Mouse (Mus musculus) cerebellum, postnatal 10 days (tissue): ENCODE data around the gene Syp.

ENCODE experiments used
- DNase-seq, 2 experiments: peaks; one replicate each; pipeline ENCODE4 v3.0.0; 2021; ENCODE audit warnings: mixed read lengths in 2 of 2

Syp gene

DNA sequence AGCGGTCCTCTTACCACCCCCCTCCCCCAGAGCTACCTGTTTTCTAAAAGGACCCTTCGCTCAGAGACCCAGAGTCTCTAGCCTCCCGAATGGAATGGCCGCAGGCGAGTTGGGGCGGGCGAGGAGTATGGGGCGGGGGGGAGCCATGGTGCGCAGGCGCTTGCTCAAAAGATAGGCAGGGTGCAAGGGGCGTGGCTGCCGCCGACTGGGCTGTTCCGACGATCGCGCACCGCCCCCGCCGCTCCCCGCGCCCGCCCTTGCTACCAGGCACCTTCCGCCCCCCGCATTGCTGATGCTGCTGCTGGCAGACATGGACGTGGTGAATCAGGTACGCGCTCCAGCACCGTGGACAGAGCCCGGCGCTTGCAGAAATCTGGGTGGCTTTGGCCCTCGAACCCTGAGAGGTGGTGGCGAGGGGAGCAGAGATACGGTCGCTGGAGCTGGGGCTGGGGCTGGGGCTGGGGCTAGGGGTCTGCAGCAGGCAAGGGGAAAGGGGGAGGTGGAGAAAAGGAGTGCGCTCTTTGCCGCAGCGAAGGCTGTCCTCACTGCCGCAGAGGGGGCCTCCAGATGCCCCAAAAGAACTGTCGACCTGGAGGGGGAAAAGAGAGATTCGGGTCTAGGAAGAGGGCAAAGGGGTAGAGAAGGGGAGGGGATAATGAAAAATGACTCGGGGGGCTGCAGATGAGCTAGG, at the start of gene Syp:
Gene Syp (plus strand): TSS at position 71 of the 691 bp plus-strand sequence.
- peak; percentile 96 to 97 for DNase-seq

DNA sequence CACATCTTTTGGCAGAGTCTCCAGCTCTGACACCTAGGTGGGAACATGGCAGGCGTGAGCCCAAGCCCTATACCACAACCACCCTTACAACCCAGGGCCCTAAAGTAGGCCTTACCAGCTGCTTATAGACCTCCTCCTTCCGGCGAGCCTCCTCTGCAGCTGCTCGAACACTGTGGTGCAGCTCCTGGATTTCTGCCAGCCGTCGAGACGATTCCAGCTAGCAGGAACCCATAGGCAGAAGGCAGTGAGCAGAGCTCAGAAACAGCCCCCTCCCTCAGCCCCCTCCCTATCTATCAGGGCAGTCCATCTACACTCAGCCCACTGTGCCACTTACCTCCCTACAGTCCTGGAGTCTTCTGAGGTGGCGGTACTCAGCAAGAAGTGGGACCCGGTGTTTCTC, 42.9 kb upstream of the Syp start:
- peak; percentile 57 to 61 for DNase-seq

- no peak for DNase-seq
Observed at GRCm38 (mm10) chrX:7604004-7604403, 34.3 kb upstream of the Syp start.

GRCm38 (mm10) chrX:7604879-7605574, 33.2 kb upstream of the Syp start, which contains the start of gene Ccdc22:
Ccdc22 (minus strand) TSS chrX:7605517.
- DNase-seq = peak; percentile 87 to 89

- DNase-seq = no peak
Observed at GRCm38 (mm10) chrX:7605575-7605941, 32.7 kb upstream of the Syp start.

DNA sequence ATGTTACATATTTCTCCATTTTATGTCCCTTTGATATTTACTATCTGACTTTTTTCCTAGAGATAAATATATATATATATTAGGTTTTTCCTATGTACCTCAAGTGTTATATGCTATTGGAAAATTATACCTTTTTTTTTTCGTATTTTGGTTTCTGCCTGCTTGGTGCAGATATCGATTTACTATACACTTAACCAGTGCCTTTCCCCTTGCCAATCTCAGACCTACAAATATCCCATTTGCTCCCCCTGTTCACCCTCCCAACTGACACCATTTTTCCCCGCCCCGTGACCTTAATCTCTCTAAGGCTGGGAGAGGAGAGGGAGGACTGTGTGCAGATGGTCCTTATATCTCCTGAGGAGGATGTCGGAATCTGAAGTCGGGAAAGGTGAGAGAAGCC, 31.5 kb upstream of the Syp start, which contains the start of gene Cacna1f:
Gene Cacna1f (plus strand): TSS at position 301 of the 400 bp plus-strand sequence.
- no peak for DNase-seq

DNA sequence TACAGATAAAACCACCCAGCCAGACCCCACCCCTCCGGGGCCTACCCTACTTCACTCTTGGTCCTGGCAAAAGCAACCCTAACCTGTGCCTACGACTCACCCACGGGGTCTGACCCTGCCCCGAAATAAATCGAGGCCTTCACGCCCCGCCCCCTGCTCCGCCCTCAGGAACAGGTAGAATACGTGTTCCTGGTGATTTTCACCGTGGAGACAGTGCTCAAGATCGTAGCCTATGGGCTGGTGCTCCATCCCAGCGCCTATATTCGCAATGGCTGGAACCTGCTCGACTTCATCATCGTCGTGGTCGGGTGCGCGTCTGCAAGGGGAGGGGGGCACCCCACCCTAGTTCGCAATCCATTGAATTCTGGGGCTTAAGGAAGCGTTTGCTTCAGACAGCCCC, 28.2 kb upstream of the Syp start:
- peak; percentile 34 to 42 for DNase-seq

DNA sequence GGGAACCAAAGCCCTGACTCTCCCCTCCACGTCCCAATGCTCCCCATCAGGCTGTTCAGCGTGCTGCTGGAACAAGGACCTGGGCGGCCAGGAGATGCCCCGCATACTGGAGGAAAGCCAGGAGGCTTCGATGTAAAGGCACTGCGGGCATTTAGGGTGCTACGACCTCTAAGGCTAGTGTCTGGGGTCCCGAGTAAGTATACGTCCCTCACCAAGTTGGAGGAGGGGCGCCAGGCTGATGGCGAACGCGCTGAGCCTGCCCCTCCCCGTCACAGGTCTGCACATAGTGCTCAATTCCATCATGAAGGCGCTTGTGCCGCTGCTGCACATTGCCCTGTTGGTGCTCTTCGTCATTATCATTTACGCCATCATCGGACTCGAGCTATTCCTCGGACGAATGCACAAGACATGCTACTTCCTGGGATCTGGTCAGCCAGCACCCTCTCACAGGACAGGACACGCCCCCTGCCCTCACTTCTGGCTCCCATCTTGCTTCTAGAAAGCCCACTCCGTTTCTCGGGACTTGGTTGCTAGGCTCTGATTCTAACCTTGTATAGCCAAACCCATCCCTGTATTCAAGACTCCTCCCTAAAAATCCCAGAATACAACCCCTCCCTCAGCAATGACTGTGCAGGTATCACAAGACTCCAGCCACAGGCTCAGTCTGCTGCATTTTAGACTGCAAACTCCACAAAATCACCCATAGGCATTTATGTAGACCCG, 27.6 kb upstream of the Syp start:
- DNase-seq = peak; percentile 44 to 52

- no peak for DNase-seq
Observed at GRCm38 (mm10) chrX:7617889-7618551, 20.3 kb upstream of the Syp start.

DNA sequence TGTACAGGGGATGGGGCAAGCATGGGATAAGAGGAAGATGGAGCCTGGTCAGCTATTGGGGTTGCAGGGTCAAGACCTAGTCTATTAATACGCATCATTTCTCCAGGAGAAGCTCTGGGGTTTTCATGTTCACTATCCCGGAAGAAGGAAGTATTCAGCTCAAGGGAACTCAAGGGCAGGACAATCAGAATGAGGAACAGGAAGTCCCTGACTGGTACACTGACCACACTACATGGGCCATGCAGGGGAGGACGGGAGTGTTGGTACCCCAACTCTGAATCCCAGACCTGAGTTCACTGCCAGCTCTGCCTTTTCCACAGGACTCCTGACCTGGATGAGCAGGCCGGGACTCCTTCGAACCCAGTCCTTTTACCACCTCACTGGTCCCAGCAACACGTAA, 5.7 kb upstream of the Syp start:
- DNase-seq = no peak

DNA sequence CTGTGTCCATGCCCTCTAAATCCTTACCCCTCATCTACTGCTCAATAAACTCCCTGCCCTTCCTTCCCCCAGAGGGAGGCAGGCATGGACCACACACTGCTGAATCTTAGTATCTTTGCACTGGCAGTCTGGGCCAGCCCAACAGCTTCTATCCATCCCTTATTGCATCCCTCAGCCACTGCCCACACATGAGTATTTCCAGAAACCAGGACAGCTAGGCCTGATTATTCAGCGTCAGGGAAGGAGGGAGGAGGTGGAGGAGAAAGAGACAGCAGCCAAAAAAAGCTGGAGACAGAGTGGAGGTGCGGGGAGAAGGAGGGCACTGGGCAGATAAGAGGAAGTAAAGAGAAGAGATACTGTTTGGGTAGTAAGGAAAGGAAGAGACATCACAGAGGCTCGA, 3.2 kb upstream of the Syp start:
- DNase-seq = no peak

- peak; percentile 74 for DNase-seq
Observed at GRCm38 (mm10) chrX:7639536-7640325, 1.5 kb downstream of the Syp start.

DNA sequence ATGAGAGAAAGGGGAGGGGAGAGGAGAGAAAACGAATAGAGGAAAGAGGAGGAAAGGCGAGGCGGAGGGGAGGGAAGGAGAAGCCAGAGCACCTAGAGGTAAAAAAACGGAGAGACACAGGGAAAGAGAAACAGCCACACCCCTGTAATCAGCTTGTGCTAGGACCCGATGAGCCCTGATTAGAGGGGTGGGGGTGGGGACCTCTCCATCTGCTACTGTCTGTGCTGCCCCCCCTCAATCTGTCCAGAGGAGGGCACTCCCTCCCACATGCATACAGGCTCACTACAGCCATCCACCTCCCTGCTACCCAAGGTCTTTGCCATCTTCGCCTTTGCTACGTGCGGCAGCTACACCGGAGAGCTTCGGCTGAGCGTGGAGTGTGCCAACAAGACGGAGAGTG, 2.5 kb downstream of the Syp start:
- peak; percentile 52 to 65 for DNase-seq

DNA sequence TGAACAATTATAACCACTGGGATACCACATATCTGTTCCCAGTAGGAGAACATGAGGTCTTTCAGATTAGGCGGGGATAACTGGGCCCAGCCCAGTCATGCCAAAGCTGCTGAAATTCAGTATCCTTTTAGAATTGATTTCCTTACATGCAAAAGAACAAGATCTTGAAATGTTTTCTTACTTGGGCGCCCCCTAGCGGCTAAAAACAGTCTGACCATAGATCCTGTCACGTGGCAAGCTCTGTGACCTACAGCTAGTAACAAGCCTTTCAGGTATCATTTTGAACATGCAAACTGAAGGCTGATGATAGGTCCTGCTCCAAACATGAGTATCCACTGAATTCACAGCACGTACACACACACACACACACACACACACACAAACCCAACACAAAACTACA, 7.1 kb downstream of the Syp start:
- peak; percentile 87 to 90 for DNase-seq

DNA sequence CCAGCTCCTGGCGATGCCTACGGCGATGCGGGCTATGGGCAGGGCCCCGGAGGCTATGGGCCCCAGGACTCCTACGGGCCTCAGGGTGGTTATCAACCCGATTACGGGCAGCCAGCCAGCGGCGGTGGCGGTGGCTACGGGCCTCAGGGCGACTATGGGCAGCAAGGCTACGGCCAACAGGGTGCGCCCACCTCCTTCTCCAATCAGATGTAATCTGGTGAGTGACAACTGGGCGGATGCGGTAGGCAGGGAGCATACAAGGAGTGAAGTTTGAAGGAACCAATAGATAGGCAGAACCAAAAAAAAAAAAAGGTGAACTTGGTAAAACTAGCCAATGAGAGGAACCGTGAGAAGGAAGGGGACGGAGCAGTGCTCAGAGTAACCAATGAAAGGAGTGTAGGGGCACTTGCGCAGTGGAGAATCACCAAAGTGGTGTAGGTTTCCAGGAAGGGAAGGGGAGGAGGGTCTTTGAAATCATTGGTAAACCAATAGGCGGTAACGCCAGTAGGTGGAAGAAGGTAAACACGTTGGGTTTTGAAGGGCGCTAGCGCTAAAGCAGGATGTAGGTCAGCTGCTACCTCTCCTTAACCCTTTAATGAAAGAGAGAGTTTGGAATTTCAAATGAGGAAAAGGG, 10.5 kb downstream of the Syp start:
- DNase-seq = peak; percentile 77 to 80

GRCm38 (mm10) chrX:7657221-7657639, 19.0 kb downstream of the Syp start, which contains the start of gene Prickle3:
Prickle3 (plus strand) TSS chrX:7657260.
- DNase-seq = peak; percentile 80 to 82

DNA sequence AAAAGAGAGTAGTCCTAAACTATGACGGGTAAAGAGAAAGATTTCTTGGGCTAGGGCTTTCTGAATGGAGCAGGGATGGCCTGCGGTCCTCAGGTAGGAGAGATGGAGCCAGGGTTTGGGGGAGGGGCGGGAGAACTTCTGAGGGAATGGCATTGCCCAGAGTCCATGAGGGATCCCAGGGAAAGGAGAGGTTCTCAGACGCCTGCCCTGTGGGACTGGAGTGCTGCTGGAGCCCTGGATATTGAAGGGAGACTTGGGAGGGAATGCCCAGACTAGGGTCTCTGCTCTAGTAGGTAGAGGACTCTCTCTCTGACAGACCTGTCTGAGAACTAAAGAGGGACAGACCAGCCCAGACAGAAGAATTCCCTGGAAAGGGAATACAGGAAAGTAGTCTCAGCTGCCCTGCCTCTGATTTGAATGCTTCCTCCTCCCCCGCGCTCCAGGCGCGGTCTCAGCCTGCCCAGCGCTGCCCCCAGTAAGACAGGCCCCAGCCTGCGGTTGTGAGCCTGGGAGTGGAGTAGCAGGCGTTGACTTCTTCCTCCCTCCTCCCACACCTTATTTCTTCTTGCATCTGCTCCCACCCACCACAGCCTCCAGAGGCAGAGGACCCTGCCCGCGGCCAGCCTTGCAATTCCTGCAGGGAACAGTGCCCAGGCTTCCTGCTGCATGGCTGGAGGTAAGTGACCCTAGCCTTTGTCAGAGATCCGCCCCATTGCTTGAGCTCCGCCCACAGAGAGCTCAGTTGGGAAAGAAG, 19.9 kb downstream of the Syp start:
- no peak for DNase-seq

GRCm38 (mm10) chrX:7658785-7659589, 20.7 kb downstream of the Syp start:
- no peak for DNase-seq

- DNase-seq = no peak
Observed at GRCm38 (mm10) chrX:7661086-7661485, 22.8 kb downstream of the Syp start.

DNA sequence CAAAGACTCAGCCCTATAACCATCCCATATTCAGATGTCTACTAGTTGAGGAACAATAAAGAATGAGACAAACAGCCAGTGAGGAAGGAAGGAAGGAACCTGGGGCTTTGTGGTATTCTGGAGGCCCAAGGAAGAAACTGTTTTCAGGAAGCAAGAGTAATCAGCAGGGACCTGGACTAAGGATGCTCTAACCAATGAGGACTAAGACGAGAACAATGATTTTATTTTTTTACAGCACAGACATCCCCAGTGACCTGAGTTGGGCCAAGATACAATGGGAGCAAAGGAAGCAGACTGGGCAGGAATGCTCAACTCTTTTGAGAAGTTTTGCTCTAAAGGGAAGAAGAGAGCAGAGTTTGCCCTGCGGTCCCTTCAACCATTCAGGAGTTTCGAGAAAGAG, 24.7 kb downstream of the Syp start:
- DNase-seq = no peak
